Mouse (Mus musculus): Measurements from ENCODE around the gene Clp1. TPM values are rescaled to one million over a fixed set of nuclear protein-coding genes. Genes with fewer than 3 reads are reported as not detected.

Gene Clp1
- total RNA-seq, 1 experiment from 2014 or later: 14.5 TPM

DNA sequence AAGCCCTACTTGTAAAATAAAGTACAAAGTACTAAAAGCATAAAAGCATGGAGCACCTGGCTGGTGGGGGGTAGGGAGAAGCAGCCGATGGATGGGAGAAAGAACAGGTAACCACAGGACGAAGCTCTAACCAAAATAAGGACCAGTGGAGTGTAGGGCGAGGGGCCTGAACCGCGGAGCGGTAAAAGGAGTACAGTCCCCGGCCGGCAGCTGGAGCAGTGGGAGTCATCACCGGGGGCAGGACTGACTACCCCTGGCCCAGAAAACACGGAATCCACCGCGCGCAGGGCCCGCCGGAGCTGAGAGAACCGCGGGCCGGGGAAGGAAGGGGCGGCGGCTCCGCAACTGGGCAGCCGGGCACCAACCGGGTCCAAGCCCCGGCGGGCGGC lies 12.7 kb downstream of the Clp1 start:
- no peak for DNase-seq

DNA sequence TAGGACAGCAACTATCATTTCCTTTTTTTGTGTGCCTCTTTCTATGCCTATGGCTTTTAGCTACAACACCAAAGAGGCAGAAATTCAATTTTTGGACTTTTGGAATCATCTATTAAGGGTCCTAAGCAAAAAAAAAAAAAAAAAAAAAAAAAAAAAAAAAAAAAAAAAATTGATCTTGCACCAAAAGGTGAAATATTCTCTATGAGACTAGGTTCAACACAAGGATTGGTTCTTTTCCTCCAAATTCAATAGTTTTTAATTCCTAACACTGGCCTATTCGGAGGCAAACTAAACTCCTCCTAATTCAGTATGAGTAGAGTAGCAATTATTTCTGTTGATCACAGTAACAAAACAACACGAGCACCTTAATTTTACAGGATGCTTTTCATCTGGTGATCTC lies 15.3 kb downstream of the Clp1 start:
- DNase-seq: no peak

DNA sequence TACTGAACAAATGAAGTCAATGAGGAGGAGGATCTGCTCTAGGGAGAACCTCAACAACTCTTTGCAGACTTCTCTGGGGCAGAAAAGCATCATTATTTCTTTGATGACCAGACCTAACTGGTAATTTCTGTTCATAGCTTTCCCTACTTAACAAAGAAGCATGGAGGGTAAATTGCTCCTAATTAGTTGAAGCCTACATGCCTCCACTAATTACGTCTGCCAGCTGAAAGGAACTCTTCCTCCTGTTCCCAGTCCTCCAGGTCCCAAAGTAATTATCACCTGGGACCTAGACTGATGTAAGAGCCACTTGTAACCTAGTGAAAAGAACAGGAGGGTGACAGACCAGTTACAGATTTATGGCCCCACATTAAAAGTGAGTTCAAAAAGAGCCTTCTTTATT lies 19.6 kb downstream of the Clp1 start:
- no peak for DNase-seq

DNA sequence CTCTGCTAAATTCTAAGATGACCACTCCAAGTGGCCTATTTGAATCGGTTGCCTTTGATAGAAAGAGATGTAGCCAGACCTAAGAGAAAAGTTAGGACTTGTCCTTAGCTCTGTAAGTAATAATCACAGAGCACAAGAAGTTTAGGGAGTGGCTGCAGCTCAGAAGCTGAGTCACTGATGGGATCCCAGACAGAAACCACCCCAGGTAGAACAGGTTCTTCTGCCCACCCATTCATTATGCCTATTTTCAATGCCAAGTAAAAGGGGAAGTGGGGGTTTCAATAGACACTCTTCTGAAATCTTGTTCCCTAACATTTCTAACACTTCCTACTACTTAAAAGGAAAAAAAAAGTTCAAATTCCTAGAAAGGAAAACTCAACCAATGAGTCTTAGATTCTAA lies 21.9 kb downstream of the Clp1 start:
- DNase-seq: no peak

DNA sequence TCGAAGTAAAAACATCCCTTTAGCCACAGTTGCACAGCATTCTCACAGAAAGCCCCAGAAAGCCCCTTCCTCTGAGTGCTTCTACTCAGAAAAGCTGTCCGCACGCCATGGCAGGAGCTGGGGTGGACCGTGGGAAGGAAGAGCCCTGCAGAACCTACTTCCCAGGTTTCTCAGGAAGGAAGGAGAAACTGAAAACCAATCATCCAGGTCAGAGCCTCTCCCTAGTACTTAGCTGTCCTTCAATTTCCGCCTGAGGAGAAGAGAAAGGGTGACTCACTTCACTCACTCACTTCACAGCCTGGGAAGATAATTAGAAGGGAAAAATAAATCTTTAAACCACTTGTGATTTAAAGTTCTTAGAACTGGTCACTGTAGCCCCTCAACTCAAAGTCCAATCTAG lies 22.8 kb downstream of the Clp1 start:
- DNase-seq: no peak

DNA sequence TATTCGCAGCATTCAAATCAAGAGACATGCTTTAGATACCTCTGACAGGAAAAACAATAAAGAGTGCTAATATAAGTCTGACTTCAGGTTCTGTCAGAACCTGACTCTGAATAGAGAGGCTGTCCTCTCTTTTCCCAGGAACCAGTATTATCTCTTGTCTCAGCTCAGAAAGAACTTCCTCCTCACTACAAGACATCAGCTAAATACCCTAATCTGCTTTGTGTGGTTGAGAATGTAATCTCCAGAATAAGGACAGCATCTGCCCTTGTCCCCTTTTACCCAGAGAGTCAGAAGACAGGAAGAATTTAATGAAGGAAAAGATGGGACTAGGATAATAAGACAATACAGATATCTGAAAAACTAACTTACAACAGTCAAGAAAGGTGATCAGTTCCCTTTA lies 23.7 kb downstream of the Clp1 start:
- DNase-seq: no peak

DNA sequence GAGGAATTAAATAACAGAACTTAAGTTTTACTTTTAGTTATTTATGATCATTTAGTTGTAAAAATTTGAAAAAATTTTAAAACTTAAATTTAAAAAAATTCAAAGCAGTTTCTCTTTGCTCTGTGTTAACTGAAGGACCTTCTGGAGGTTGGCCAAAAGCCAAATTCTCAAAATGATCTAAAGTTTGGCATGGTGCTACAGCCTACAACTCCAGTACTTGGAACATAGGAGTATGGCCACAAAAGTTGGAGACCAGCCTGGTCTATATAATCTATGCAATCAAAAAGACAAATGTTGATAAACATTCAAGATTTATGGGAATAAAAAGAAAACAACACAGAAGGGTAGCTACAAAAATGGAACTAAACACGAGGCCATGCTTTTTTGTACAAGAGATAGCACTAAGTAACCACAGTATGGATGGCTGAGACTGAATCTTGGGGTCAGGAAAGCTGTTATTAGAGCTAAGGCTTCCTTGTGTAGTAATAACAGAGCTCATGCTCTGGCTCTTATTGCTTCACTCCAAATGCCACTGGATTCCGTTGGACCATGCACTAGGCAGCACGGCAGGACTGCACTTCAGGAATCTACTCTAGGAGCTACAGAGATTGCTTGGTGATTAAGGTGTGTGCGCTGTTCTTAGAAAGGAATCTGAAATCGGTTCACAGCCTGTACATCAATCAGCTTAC lies 32.0 kb downstream of the Clp1 start:
- DNase-seq: peak; percentile 17

DNA sequence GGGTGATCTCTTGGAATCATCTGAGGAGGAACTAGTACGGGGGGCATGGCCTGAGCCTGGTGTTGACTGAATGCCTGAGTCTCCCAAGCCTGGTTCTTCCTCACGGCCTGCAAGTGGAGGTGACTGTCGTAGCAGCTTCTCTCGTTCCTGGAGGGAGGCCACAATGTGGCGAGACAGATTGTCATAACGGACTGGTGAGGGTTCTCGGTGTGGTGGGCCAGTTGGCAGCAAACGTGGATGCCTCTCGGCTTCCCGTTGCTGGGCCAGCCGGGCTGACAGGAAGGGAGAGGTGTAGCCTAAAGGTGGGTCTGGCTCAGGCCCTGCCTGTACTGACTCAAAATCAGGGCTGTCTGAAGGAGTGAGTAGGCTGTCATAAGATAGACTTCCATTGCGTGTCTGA lies 37.1 kb downstream of the Clp1 start:
- DNase-seq: no peak

DNA sequence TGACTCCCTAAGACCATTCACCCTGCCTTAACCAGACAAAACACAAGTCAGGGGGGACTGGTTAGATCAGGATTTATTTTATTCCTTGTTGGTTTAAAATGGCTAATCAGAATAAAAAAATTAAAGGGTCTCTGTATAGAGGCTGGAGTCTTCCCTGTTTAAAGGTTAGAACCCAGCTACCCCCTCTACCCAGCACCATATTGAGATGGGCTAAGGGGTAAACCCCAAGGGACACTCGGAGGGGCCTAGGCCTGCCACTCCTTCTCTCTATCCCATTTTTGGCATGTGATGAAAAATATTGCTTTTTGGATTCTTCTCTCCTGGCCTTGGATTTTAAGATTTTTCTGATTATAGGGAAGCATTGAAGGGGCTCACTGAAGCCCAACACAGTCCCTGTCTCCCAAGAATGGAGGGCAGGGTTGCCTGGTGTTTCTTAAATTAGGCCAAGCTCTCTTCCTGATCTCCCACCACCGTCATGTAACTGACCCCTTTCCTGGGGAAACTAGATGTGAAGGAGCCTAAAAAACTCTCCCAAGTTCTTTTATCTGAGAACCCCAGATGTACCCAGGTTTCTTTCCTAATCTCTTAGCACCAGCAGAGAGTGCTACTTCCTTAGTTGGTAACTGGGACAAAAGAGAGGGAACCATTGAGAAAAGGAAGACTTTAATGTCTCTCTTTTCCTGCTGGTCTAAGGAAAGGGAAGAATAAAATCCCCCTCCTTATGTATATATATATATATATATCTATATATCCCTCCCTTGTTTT lies 38.9 kb downstream of the Clp1 start:
- DNase-seq: no peak

DNA sequence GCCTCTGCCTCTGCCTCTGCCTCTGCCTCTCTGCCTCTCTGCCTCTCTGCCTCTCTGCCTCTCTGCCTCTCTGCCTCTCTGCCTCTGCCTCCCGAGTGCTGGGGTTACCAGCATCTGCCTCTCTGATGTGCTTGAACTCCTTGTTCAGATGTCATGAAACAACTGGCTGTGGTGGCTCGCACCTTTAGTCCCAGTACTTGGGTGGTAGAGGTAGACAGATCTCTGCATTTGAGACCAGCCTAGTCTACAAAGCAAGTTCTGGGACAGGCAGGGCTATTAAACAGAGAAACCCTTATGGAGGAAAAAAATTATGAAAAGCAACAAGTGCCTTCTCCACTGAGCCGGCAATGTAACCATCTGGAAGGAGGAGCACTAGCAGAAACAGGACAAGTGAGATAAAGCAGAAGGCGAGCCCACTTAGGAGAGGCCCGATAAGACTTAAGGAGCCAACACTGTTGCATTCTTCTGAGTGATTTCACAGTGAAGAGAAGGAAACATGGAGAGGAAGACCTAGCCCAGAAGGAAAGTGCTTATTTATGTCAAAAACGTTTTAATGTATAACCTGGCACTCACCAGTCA lies 44.5 kb downstream of the Clp1 start:
- DNase-seq: no peak

DNA sequence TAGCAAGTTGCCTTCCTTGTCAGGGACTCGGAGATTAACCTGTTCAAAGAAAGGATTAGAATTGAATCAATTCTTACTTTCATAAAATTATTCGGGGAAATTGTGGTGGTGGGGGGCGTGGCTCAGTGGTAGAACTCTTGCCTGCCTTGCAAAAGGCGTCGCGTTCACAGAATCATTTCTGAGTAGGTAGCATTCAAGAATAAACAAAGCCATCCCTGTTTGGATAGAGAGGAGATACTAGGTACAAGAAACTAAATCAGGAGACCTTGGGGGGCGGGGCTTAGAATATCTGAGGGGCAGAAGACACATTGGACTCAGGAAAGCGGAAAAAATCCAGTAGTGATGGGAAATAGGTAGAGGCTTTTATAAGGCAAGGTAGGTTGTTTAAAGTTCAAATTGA lies 48.1 kb downstream of the Clp1 start, which contains the start of gene Tmx2:
Gene Tmx2 (minus strand): TSS at position 125 of the 400 bp plus-strand sequence.
- no peak for DNase-seq

DNA sequence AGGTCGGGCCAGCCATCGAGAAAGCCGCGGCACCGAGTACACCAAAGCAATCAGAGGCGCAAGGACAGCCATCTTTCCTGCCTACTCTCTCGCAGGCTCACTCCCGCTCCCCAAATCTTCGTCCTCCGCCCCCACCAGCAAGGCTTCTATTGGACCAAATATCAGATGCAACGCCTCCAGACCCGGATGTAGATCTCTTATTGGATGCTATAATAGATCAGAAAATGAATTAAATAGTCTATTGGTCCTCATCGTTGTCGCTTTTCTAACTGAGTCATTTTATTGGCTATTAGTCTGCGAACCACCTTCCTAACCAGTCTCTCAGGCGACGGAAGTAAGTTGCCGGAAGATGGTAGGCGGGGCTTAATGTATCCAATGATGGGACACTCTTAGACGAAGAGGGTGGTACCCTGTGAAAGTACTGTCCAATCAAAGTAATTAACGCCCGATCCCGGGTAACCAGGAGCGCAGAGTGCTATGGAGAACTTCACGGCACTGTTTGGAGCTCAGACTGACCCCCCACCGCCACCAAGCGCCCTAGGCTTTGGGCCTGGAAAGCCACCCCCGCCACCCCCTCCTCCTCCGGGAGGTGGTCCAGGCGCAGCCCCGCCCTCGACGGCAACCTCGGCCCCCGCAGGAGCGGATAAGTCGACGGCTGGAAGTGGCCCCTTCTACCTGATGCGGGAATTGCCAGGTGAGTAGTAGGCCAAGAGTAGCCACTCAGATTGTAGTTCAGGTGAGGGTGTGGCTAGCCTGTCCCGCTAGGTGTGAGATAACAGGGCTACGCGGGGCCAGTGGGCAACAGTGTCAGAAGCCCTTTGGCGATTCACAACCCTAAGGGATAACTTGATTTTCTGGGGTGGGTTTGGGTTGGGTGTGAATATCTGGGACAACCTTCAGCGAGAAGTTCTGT lies 48.9 kb downstream of the Clp1 start, which contains the start of the genes Gm28635 and Med19:
Gene Gm28635 (minus strand): TSS at position 74 of the 913 bp plus-strand sequence.
Gene Med19 (plus strand): TSS at position 435 of the 913 bp plus-strand sequence.
- peak; percentile 95 for DNase-seq

DNA sequence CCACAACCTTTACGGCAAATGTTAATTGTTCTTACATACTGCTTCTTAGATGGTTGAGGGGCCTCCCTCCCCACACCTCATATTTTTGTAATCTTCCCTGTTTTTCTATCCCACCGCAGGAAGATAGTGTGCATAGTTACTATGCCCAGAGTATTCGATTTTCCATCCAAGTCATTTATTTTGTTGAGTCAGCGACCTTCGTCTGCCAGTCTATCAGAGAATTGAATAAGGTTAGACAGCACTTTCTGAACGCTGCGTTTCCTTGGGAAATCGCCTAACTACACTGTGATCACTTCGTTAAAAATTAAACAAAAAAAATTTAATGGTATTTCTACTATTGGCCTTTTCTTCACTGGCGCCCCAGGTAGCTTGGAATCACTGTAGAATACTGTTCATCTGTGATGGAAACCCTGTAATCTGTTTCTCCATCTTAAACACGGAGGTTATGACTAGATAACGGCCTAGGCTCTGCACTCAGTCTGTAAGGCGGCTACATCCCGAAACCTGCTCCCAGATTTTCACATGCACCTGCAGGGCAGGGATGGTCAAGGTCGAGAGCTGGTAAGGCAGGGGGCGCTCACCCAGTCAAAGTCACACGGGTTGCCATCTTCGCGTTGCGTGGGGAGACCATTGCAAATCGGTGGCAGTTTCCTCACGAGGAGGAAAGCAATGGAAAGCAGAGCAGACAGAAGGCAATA lies 49.7 kb downstream of the Clp1 start:
- DNase-seq: no peak

Small RNAs within 50 kb of the gene (microRNA-seq; reads per million reads assigned to microRNA genes)
- 8,427 to 15,995 reads per million in 2 experiments for gene Mir130a

Other genes starting within 250 kb of the Clp1 start
- 133 and 134 TPM in 2 replicates for gene Ctnnd1, start 76.6 kb downstream of the Clp1 start, total RNA-seq (2021)
- not detected in 2 replicates for gene Btbd18, start 68.3 kb downstream of the Clp1 start, total RNA-seq (2021)
- gene Selenoh, start 56.6 kb downstream of the Clp1 start, total RNA-seq (2021): 44.8 and 47.8 TPM in 2 replicates
- gene Gm28635, start 49.3 kb downstream of the Clp1 start, total RNA-seq (2021): not detected in 2 replicates
- 20.9 and 21.4 TPM in 2 replicates for gene Med19, start 48.9 kb downstream of the Clp1 start, total RNA-seq (2021)
- gene Tmx2, start 48.2 kb downstream of the Clp1 start, total RNA-seq (2021): 102 and 103 TPM in 2 replicates
- gene Zdhhc5, start 12.2 kb downstream of the Clp1 start, total RNA-seq (2021): 52.8 and 58.1 TPM in 2 replicates
- 6.5 and 8.6 TPM in 2 replicates for gene Ypel4, start 6.7 kb upstream of the Clp1 start, total RNA-seq (2021)
- gene Gm19426, start 16.3 kb upstream of the Clp1 start, total RNA-seq (2021): 5.2 and 5.3 TPM in 2 replicates
- gene Serping1, start 48.1 kb upstream of the Clp1 start, total RNA-seq (2021): 73.1 and 93.2 TPM in 2 replicates
- 45.6 and 48.7 TPM in 2 replicates for gene Ube2l6, start 71.5 kb upstream of the Clp1 start, total RNA-seq (2021)
- gene Smtnl1, start 95.3 kb upstream of the Clp1 start, total RNA-seq (2021): not detected in 2 replicates
- gene Timm10, start 99.6 kb upstream of the Clp1 start, total RNA-seq (2021): 54.2 and 73.7 TPM in 2 replicates
- gene Slc43a1, start 111.5 kb upstream of the Clp1 start, total RNA-seq (2021): 5.2 and 9.3 TPM in 2 replicates
- 1.6 and 2.6 TPM in 2 replicates for gene Rtn4rl2, start 159.4 kb upstream of the Clp1 start, total RNA-seq (2021)
- 62.5 and 91.7 TPM in 2 replicates for gene Slc43a3, start 209.2 kb upstream of the Clp1 start, total RNA-seq (2021)